Mouse (Mus musculus) stomach, embryonic 16.5 days (tissue): ENCODE results near the gene Timm44. TPM values are rescaled to one million over a fixed set of nuclear protein-coding genes. Genes with fewer than 3 reads are reported as not detected.

Experiments
- ATAC-seq: fragments of 200-750 bp; cut with Nextera tagmentation; 2 replicates; pipeline ENCODE4 v1.8.0; 2017; ENCODE audit warnings: moderate number of reproducible peaks, moderate TSS enrichment; ENCODE audit not compliant: insufficient read depth, low FRiP score
- H3K27ac ChIP-seq: fragments of 300-500 bp; sonication (generic); 2 replicates; pipeline ENCODE4 v1.5.1; 2014; ENCODE audit warnings: low read length
- H3K27me3 ChIP-seq: fragments of 300-500 bp; sonication (generic); 2 replicates; pipeline ENCODE4 v1.6.1; 2014; ENCODE audit warnings: low read length, control low read depth, mixed read lengths; ENCODE audit not compliant: control insufficient read depth, insufficient read depth
- H3K36me3 ChIP-seq: fragments of 300-500 bp; sonication (generic); 2 replicates; pipeline ENCODE4 v1.6.1; 2014; ENCODE audit warnings: low read length; ENCODE audit not compliant: control insufficient read depth, insufficient read depth
- H3K4me1 ChIP-seq: fragments of 300-500 bp; sonication (generic); 2 replicates; pipeline ENCODE4 v1.6.1; 2014; ENCODE audit warnings: low read length, control low read depth, mixed read lengths; ENCODE audit not compliant: control insufficient read depth, insufficient read depth
- H3K4me2 ChIP-seq: fragments of 300-500 bp; sonication (generic); 2 replicates; pipeline ENCODE4 v1.6.1; 2014; ENCODE audit warnings: low read depth, low read length, mixed read lengths
- H3K4me3 ChIP-seq: fragments of 300-500 bp; sonication (generic); replicated peaks from 2 replicates; pipeline ENCODE4 v1.5.1; 2014; ENCODE audit warnings: mild to moderate bottlenecking, low read length
- H3K9ac ChIP-seq: fragments of 300-500 bp; sonication (generic); 2 replicates; pipeline ENCODE4 v1.6.1; 2014; ENCODE audit warnings: low read length
- H3K9me3 ChIP-seq: fragments of 300-500 bp; sonication (generic); replicated peaks from 2 replicates; pipeline ENCODE4 v1.6.1; 2016; ENCODE audit warnings: low read length, control low read depth; ENCODE audit not compliant: control insufficient read depth
- WGBS: fragments of 180-500 bp; shearing (Covaris S2); extraction: QIAGEN DNeasy Blood & Tissue Kit; methylation state at CpG from one replicate; pipeline ENCODE4 v1.1.7; 2014; 5-methylcytosine and 5-hydroxymethylcytosine counted together
- polyA plus RNA-seq: library from polyadenylated mRNA; unstranded; fragments of >200 nt; fragmentation: Nextera tagmentation; extraction: Ambion mirVana; gene quantifications from 2 replicates; pipeline ENCODE4 v1.2.1, GENCODE M21; 2015

The Timm44 gene
- polyA plus RNA-seq, 1 experiment from 2014 or later, result 67.2 TPM

GRCm38 (mm10) chr8:4230612-4231351 is 44.9 kb downstream of the Timm44 start:
- Histone ChIP-seq H3K27ac (peak overlapping the region; percentile 66), H3K27me3 (peaks cover 6% of the 10 kb centered on the region; the same call in 1 of the 2 replicates), H3K4me2 (peak overlapping the region; percentile 21; the same call in 1 of the 2 replicates), H3K4me3 (0 out of 2 replicates have a peak overlapping the region, but pooled peaks have one; percentile 4), H3K36me3 (no peaks in the 10 kb centered on the region), H3K4me1 (0 out of 2 replicates have a peak, but pooled peaks cover 4% of the 10 kb centered on the region), H3K9me3 (no peaks in the 10 kb centered on the region), H3K9ac (peak overlapping the region; percentile 50)
- peak; percentile 57; the same call in 1 of the 2 replicates for ATAC-seq
- 56% methylated on average over 10 of the region's 10 CpGs for WGBS

GRCm38 (mm10) chr8:4229784-4230183 is 45.9 kb downstream of the Timm44 start:
- H3K9ac ChIP-seq, result no peak overlapping the region
- H3K27ac ChIP-seq, result no peak overlapping the region
- peaks cover 6% of the 10 kb centered on the region; the same call in 1 of the 2 replicates for H3K27me3 ChIP-seq
- H3K4me2 ChIP-seq, result no peak overlapping the region
- no peaks in the 10 kb centered on the region for H3K9me3 ChIP-seq
- no peak for ATAC-seq
- H3K36me3 ChIP-seq, result no peaks in the 10 kb centered on the region
- 69% methylated on average over 5 of the region's 5 CpGs for WGBS
- H3K4me1 ChIP-seq, result 0 out of 2 replicates have a peak, but pooled peaks cover 4% of the 10 kb centered on the region
- no peak overlapping the region for H3K4me3 ChIP-seq

GRCm38 (mm10) chr8:4227919-4228318 is 47.8 kb downstream of the Timm44 start:
- Histone ChIP-seq H3K27ac (no peak overlapping the region), H3K4me3 (no peak overlapping the region), H3K27me3 (peaks cover 6% of the 10 kb centered on the region; the same call in 1 of the 2 replicates), H3K4me1 (0 out of 2 replicates have a peak, but pooled peaks cover 4% of the 10 kb centered on the region), H3K9me3 (no peaks in the 10 kb centered on the region), H3K36me3 (no peaks in the 10 kb centered on the region), H3K9ac (no peak overlapping the region), H3K4me2 (no peak overlapping the region)
- no peak for ATAC-seq
- 89% methylated on average over 4 of the region's 4 CpGs for WGBS

- ATAC-seq, result peak; percentile 87
- H3K9me3 ChIP-seq, result no peaks in the 10 kb centered on the region
- peaks cover 6% of the 10 kb centered on the region; the same call in 1 of the 2 replicates for H3K27me3 ChIP-seq
- H3K4me3 ChIP-seq, result peak within 1 kb of the TSS; percentile 51
- 0 out of 2 replicates have a peak, but pooled peaks cover 4% of the 10 kb centered on the region for H3K4me1 ChIP-seq
- H3K36me3 ChIP-seq, result no peaks in the 10 kb centered on the region
- no peak within 1 kb of the TSS for H3K27ac ChIP-seq
- peak within 1 kb of the TSS; percentile 62 for H3K4me2 ChIP-seq
- H3K9ac ChIP-seq, result peak within 1 kb of the TSS; percentile 75
- 6% methylated on average over 33 of the region's 33 CpGs for WGBS
Observed at GRCm38 (mm10) chr8:4226739-4227347, 48.9 kb downstream of the Timm44 start, which contains the start of gene Lrrc8e. Gene Lrrc8e (plus strand): TSS chr8:4226827.

- Histone ChIP-seq H3K4me3 (peak overlapping the region; percentile 51), H3K27me3 (peaks cover 6% of the 10 kb centered on the region; the same call in 1 of the 2 replicates), H3K9me3 (no peaks in the 10 kb centered on the region), H3K27ac (no peak overlapping the region), H3K9ac (peak overlapping the region; percentile 75), H3K36me3 (no peaks in the 10 kb centered on the region), H3K4me1 (0 out of 2 replicates have a peak, but pooled peaks cover 4% of the 10 kb centered on the region), H3K4me2 (peak overlapping the region; percentile 62)
- peak; percentile 16; the same call in 1 of the 2 replicates for ATAC-seq
- WGBS, result 29% methylated on average over 4 of the region's 4 CpGs
Observed at GRCm38 (mm10) chr8:4226323-4226722, 49.4 kb downstream of the Timm44 start.

GRCm38 (mm10) chr8:4222059-4222458 is 53.7 kb downstream of the Timm44 start:
- no peak for ATAC-seq

GRCm38 (mm10) chr8:4219617-4220016 is 56.1 kb downstream of the Timm44 start:
- H3K4me2 ChIP-seq, result no peak overlapping the region
- H3K9ac ChIP-seq, result no peak overlapping the region
- H3K4me1 ChIP-seq, result 0 out of 2 replicates have a peak, but pooled peaks cover under 1% of the 10 kb centered on the region
- no peaks in the 10 kb centered on the region for H3K36me3 ChIP-seq
- H3K4me3 ChIP-seq, result no peak overlapping the region
- no peaks in the 10 kb centered on the region for H3K9me3 ChIP-seq
- H3K27me3 ChIP-seq, result peaks cover 20% of the 10 kb centered on the region; the same call in 1 of the 2 replicates
- 89% methylated on average over 3 of the region's 3 CpGs for WGBS
- no peak overlapping the region for H3K27ac ChIP-seq
- ATAC-seq, result no peak

More at GRCm38 (mm10) chr8:4222059-4222458, 53.7 kb downstream of the Timm44 start:
- H3K9me3 ChIP-seq, result no peaks in the 10 kb centered on the region
- H3K36me3 ChIP-seq, result no peaks in the 10 kb centered on the region
- H3K9ac ChIP-seq, result no peak overlapping the region
- H3K4me1 ChIP-seq, result 0 out of 2 replicates have a peak, but pooled peaks cover 4% of the 10 kb centered on the region
- no peak overlapping the region for H3K4me2 ChIP-seq
- no peak overlapping the region for H3K4me3 ChIP-seq
- H3K27ac ChIP-seq, result no peak overlapping the region
- H3K27me3 ChIP-seq, result peaks cover 14% of the 10 kb centered on the region; the same call in 1 of the 2 replicates

- H3K27ac ChIP-seq, result no peak within 1 kb of the TSS
- H3K27me3 ChIP-seq, result peaks cover 20% of the 10 kb centered on the region; the same call in 1 of the 2 replicates
- H3K9me3 ChIP-seq, result no peaks in the 10 kb centered on the region
- H3K4me3 ChIP-seq, result peak within 1 kb of the TSS; percentile 50
- whole genome bisulfite sequencing, result 2% methylated on average over 44 of the region's 44 CpGs
- H3K36me3 ChIP-seq, result no peaks in the 10 kb centered on the region
- H3K9ac ChIP-seq, result peak within 1 kb of the TSS; percentile 66
- peaks cover 14% of the 10 kb centered on the region for H3K4me1 ChIP-seq
- ATAC-seq, result peak; percentile 14; the same call in 1 of the 2 replicates
- H3K4me2 ChIP-seq, result peak within 1 kb of the TSS; percentile 64
Observed at GRCm38 (mm10) chr8:4216791-4217621, 58.7 kb downstream of the Timm44 start, which contains the start of gene Prr36. Gene Prr36 (minus strand): TSS chr8:4217459.
